Mouse (Mus musculus) heart, postnatal 25 days (tissue): ENCODE results near the gene Dlat. TPM values are rescaled to one million over a fixed set of nuclear protein-coding genes. Genes with fewer than 3 reads are reported as not detected.

Source experiments
- DNase-seq: peaks from one replicate; pipeline ENCODE4 v3.0.0; 2022; ENCODE audit warnings: low spot score
- intact Hi-C: fragments of 180-260 bp; cut with DNase I; formaldehyde crosslinking; loops from one replicate; pipeline ENCODE4 v1.15.1; 2025
- total RNA-seq, 2 experiments: library from RNA; stranded (reverse); gene quantifications; 2 replicates each; pipeline ENCODE4 v1.2.3; 2021

Dlat gene
- total RNA-seq, 2 experiments from 2014 or later: 436 to 450 TPM

DNA sequence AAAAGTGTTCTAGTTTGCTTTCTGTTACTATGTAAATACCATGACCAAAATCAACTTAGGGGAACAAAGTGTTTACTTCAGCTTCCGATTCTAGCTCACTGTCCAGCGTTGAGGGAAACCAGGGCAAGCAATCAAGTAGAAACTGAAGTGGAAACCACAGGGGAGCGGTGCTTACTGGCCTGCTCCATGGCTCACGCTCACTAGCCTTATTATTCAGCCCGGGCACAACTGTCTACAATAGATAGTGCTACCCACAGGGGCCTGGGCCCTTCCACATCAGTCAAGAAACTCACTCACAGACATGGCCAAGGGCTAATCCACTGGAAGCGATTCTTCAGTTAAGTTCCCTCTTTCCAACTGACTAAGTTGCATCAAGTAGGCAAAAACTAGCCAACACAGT, 58.0 kb downstream of the Dlat start:
- no peak for DNase-seq
- intact Hi-C loops: no loop called here

DNA sequence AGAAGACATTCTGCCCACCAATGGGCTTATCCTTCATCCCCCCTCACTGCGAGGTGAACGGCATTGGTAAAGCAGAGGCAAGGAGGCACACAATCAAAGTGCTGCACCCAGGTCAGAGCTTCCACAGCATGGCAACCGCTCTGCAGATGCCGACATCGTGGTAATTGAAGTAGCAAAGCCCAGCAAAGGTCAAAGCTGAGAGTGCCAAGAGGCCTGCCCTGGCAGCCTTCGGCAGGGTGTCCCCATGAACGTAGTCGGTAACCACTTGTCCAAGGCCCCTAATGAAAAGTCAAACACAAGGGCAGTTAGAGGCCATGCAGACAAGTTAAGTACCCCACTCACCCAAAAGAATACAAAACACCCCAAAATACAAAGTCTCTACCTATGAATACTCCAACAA, 62.6 kb downstream of the Dlat start:
- no peak for DNase-seq

DNA sequence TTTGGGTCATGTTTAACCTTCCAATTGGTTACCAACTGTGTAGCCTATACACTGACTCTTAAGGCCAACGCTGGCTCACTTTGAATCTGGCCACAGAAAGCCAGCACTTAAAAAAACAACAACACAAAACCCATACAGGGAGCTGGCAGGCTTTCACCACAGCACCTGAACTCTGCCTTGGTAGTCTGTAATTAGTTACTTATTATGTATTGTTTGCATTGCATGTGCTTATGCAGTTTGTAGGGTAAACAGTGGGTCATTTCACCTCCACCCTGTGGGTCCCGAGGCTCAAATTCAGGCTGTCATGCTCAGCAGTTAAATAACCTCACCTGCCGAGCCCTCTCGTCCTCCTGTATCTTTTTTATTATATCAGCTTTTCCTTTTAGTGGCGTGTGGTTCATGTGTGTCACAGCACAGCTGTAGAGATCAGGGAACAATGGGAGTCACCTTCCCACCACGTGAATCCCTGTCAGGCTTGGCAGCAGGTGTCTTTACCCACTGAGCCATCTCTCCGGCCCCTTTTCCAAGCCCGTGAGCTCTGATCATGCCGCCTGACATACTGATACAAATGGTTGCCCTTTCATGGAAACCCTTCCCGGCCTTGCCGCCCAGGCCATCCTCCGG, 64.7 kb downstream of the Dlat start:
- no peak for DNase-seq
- intact Hi-C loops: loop anchor here (5.0 kb wide), 1 partner anchor 68 kb away; the partner anchor contains the start of gene Pts

More for the DNA sequence above, 62.6 kb downstream of the Dlat start:
- intact Hi-C loops: loop anchor here (5.0 kb wide), 1 partner anchor 70 kb away; the partner anchor contains the start of gene Pts

GRCm38 (mm10) chr9:50593544-50593943, 66.0 kb downstream of the Dlat start:
- DNase-seq: no peak
- intact Hi-C loops: no loop called here

GRCm38 (mm10) chr9:50592955-50593354, 66.6 kb downstream of the Dlat start:
- DNase-seq: no peak
- intact Hi-C loops: no loop called here

DNA sequence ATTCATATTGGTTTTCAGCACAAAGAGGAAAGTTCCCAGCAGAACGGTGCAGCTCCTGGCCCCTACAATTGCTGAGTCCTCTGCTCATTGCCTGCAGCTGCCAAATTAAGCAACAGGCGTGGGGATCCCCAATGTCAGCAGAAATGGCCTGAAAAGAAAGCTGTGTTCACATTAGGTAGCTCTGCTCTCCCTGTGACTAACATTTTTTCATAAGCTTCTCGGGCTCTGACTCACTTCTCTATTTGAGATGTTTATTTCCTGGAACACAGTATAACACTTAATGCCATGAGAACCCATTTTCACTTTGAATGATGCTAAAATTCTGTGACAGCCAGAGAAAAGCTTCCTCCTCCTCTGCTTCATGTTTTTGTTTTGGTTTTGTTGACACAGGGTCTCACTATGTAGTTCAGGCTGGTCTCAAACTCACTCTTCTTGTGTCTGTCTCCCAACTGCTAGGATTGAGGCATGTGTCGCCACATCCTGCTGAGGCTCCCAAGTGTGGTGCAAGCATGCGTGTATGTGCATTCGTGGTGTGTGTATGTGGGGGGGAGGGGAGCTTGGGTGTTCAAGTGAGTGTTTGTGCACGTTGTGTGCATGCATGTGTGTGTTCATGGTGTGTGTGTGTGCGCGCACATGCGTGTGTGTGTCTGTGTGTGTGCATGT, 68.6 kb downstream of the Dlat start:
- DNase-seq: no peak
- intact Hi-C loops: no loop called here

DNA sequence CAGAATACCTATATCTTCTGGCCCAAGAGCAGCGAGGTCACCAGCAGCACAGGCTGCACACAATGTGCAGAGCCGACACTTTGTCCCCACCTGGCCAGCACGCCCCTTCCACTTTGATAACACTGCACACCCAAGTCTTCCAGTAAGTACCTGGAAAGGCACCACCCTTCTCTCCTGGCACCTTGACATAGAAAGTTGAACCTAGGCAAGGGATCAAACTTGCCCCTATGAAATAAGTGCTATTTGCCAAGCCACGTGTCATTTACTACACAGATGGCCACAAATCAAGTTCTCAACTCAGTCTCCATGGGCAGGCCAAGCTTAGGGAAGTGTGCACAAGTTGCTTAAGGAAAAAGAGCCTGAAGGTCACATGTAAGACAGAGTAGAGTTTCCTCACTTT, 72.6 kb downstream of the Dlat start:
- no peak for DNase-seq
- intact Hi-C loops: no loop called here

- intact Hi-C loops: no loop called here
- no peak for DNase-seq
Observed at GRCm38 (mm10) chr9:50585145-50585818, 74.3 kb downstream of the Dlat start.

Other genes with a start within 250 kb of the Dlat start
- 1 to 10 TPM; 1.6 to 2.2 TPM for gene Plet1, start 165.3 kb downstream of the Dlat start, total RNA-seq
- 10 to 100 TPM; 29.0 to 29.5 TPM for gene Pts, start 131.1 kb downstream of the Dlat start, total RNA-seq
- 1 to 10 TPM; 1.3 to 1.4 TPM for gene Il18, start 105.0 kb downstream of the Dlat start, total RNA-seq
- under 1 TPM; 0.31 to 0.36 TPM for gene Bco2, start 104.6 kb downstream of the Dlat start, total RNA-seq
- not detected for gene Tex12, start 98.5 kb downstream of the Dlat start, total RNA-seq
- gene Sdhd, start 56.0 kb downstream of the Dlat start, total RNA-seq: 100 to 1,000 TPM; 709 to 741 TPM
- gene Timm8b, start 55.9 kb downstream of the Dlat start, total RNA-seq: 100 to 1,000 TPM; 271 to 273 TPM
- under 1 TPM; 0.39 to 0.52 TPM for gene Pih1d2, start 42.5 kb downstream of the Dlat start, total RNA-seq
- 10 to 100 TPM; 13.8 to 14.7 TPM for gene Nkapd1, start 42.3 kb downstream of the Dlat start, total RNA-seq
- 1 to 10 TPM; 2.5 to 5.3 TPM for gene Dixdc1, start 79.7 kb upstream of the Dlat start, total RNA-seq
- gene 2310030G06Rik, start 86.8 kb upstream of the Dlat start, total RNA-seq: 1 to 10 TPM; 1.9 to 2.4 TPM
- 1,000 to 10,000 TPM; 2,218 to 2,599 TPM for gene Cryab, start 91.5 kb upstream of the Dlat start, total RNA-seq
- 100 to 1,000 TPM; 141 to 154 TPM for gene Hspb2, start 92.6 kb upstream of the Dlat start, total RNA-seq
- gene Fdxacb1, start 108.5 kb upstream of the Dlat start, total RNA-seq: 1 to 10 TPM; 5.1 to 5.2 TPM
- gene Alg9, start 115.2 kb upstream of the Dlat start, total RNA-seq: 10 to 100 TPM in 1 of 2 experiments, 1 to 10 TPM in 1; 9.9 to 11.6 TPM
- 10 to 100 TPM in 1 of 2 experiments, 1 to 10 TPM in 1; 8.9 to 10.3 TPM for gene 1110032A03Rik, start 115.7 kb upstream of the Dlat start, total RNA-seq
- gene Ppp2r1b, start 185.5 kb upstream of the Dlat start, total RNA-seq: 10 to 100 TPM; 10.2 to 10.5 TPM